Mouse (Mus musculus): ENCODE data around the gene Vmn1r40. TPM values are rescaled to one million over a fixed set of nuclear protein-coding genes. Genes with fewer than 3 reads are reported as not detected.
A peak's percentile ranks its signal among the peaks of the same experiment; 100 is the strongest.

The Vmn1r40 gene
- total and polyA plus RNA-seq, 2 experiments from 2014 or later, result not detected

- Histone ChIP-seq H3K27ac (ENCODE audit: low read depth, low read length) (no peak overlapping the region), H3K27me3 (ENCODE audit: insufficient read depth, low read length) (no peaks in the 10 kb centered on the region), H3K36me3 (ENCODE audit: insufficient read depth) (0 out of 2 replicates have a peak, but pooled peaks cover 4% of the 10 kb centered on the region), H3K4me3 (ENCODE audit: low read depth, low read length) (no peak overlapping the region), H3K9me3 (ENCODE audit: low read length) (no peaks in the 10 kb centered on the region), H3K9ac (no peak overlapping the region), H3K4me2 (ENCODE audit: low read depth) (no peak overlapping the region), H3K4me1 (ENCODE audit: insufficient read depth) (no peaks in the 10 kb centered on the region)
- 20% methylated on average over 10 of the region's 10 CpGs for WGBS
- peak; percentile 75 for ATAC-seq
- DNase-seq, result peak; percentile 86
- peak; percentile 96 for TF ChIP-seq CTCF (IDR thresholded peaks at IDR 0.05; ENCODE audit: low read depth)
These were observed 28.0 kb upstream of the Vmn1r40 start for GRCm38 (mm10) chr6:89679291-89679835.

GRCm38 (mm10) chr6:89680155-89680554, 27.2 kb upstream of the Vmn1r40 start:
- TF ChIP-seq CTCF (IDR thresholded peaks at IDR 0.05; ENCODE audit: low read depth), result peak; percentile 88
- ATAC-seq (peak; percentile 55; the same call in 1 of the 2 replicates), DNase-seq (peak; percentile 78)
- no peaks in the 10 kb centered on the region for H3K36me3 ChIP-seq (ENCODE audit: insufficient read depth)
- no peak overlapping the region for H3K4me3 ChIP-seq (ENCODE audit: low read depth, low read length)
- no peak overlapping the region for H3K27ac ChIP-seq (ENCODE audit: low read depth, low read length)
- H3K9ac ChIP-seq, result no peak overlapping the region
- H3K4me1 ChIP-seq (ENCODE audit: insufficient read depth), result no peaks in the 10 kb centered on the region
- no peaks in the 10 kb centered on the region for H3K9me3 ChIP-seq (ENCODE audit: low read length)
- H3K4me2 ChIP-seq (ENCODE audit: low read depth), result no peak overlapping the region
- no peaks in the 10 kb centered on the region for H3K27me3 ChIP-seq (ENCODE audit: insufficient read depth, low read length)
- 12% methylated on average over 8 of the region's 8 CpGs for WGBS

DNA sequence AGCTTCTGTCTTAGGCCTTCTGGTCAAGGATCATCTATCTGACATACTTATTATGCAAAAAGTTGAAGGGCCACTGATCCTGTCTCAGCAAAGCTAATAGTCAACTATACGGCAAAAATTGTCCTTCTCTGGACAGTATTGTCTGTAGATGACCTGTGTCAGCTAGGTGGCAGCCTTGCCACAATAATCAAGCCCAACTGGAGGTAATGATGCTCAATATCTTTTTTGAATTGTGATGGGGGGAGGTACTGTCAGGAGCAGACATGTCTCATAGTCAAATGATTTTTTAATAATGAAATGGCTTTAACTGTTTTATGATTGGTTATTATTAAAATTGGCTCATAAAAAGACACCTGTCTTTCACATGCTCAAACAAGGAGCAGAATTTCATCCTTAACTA, 23.1 kb upstream of the Vmn1r40 start:
- Histone ChIP-seq H3K27ac (ENCODE audit: low read depth, low read length) (no peak overlapping the region), H3K4me1 (ENCODE audit: insufficient read depth) (no peaks in the 10 kb centered on the region), H3K9me3 (ENCODE audit: low read length) (no peaks in the 10 kb centered on the region), H3K4me3 (ENCODE audit: low read depth, low read length) (no peak overlapping the region), H3K4me2 (ENCODE audit: low read depth) (no peak overlapping the region), H3K27me3 (ENCODE audit: insufficient read depth, low read length) (no peaks in the 10 kb centered on the region), H3K9ac (no peak overlapping the region), H3K36me3 (ENCODE audit: insufficient read depth) (no peaks in the 10 kb centered on the region)
- WGBS, result 45% methylated on average over 1 of the region's 1 CpGs
- peak; percentile 46 for DNase-seq
- ATAC-seq, result peak; percentile 70; the same call in 1 of the 2 replicates
- peak; percentile 67 for TF ChIP-seq CTCF (IDR thresholded peaks at IDR 0.05; ENCODE audit: low read depth)

DNA sequence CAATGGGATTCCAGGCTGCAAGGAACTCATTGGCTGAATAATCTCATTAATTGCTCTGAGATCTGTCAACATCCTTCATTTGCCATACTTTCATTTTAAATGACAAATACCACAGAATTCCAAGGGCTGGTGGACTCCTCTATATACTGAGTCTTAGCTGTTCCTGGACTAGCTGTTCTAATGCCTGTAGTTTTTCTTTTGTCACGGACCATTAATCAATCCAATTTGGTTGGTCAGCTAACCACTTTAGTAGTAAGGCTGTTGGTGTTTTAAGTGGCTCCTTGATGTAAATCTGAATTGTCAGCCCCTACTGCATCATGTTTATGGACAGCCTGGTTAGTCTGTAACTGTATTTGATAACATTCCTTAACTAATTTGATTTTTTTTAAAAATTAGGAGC, 20.2 kb upstream of the Vmn1r40 start:
- Histone ChIP-seq H3K4me2 (ENCODE audit: low read depth) (no peak overlapping the region), H3K9ac (no peak overlapping the region), H3K27ac (ENCODE audit: low read depth, low read length) (no peak overlapping the region), H3K4me3 (ENCODE audit: low read depth, low read length) (no peak overlapping the region), H3K36me3 (ENCODE audit: insufficient read depth) (no peaks in the 10 kb centered on the region), H3K4me1 (ENCODE audit: insufficient read depth) (no peaks in the 10 kb centered on the region), H3K27me3 (ENCODE audit: insufficient read depth, low read length) (no peaks in the 10 kb centered on the region), H3K9me3 (ENCODE audit: low read length) (no peaks in the 10 kb centered on the region)
- ATAC-seq, result no peak
- 84% methylated on average over 1 of the region's 1 CpGs for WGBS
- TF ChIP-seq CTCF (IDR thresholded peaks at IDR 0.05; ENCODE audit: low read depth), result no peak
- no peak for DNase-seq

DNA sequence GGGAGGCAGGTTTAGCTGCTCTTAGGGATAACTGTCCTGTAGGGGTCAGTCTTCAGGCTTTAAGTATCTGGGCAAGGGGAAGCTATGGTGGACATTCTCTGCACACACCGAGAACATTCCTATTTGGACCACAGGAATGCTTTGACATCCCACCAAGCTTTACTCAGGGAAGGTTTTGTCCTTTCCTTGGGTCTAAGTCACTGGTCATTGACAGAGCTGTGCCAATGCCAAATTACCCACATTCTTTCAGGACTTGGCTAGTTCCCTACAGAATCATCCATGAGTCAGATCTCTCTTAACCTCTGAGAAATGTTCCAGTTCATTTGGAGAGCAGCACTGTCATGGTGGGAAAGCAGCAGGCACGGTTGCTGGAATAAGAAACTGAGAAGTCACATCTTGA, 716 bp upstream of the Vmn1r40 start:
- Histone ChIP-seq H3K4me3 (ENCODE audit: low read depth, low read length) (no peak overlapping the region), H3K4me2 (ENCODE audit: low read depth) (no peak overlapping the region), H3K36me3 (ENCODE audit: insufficient read depth) (no peaks in the 10 kb centered on the region), H3K27ac (ENCODE audit: low read depth, low read length) (no peak overlapping the region), H3K9ac (no peak overlapping the region), H3K4me1 (ENCODE audit: insufficient read depth) (no peaks in the 10 kb centered on the region), H3K27me3 (ENCODE audit: insufficient read depth, low read length) (no peaks in the 10 kb centered on the region), H3K9me3 (ENCODE audit: low read length) (no peaks in the 10 kb centered on the region)
- ATAC-seq (no peak), DNase-seq (no peak)
- TF ChIP-seq CTCF (IDR thresholded peaks at IDR 0.05; ENCODE audit: low read depth), result no peak
- WGBS, result 80% methylated on average over 2 of the region's 2 CpGs

GRCm38 (mm10) chr6:89718051-89718450, 10.7 kb downstream of the Vmn1r40 start:
- H3K9me3 ChIP-seq (ENCODE audit: low read length), result 0 out of 2 replicates have a peak, but pooled peaks cover 4% of the 10 kb centered on the region
- no peak overlapping the region for H3K9ac ChIP-seq
- no peak overlapping the region for H3K4me3 ChIP-seq (ENCODE audit: low read depth, low read length)
- ATAC-seq, result no peak
- H3K27ac ChIP-seq (ENCODE audit: low read depth, low read length), result no peak overlapping the region
- H3K27me3 ChIP-seq (ENCODE audit: insufficient read depth, low read length), result no peaks in the 10 kb centered on the region
- no peak overlapping the region for H3K4me2 ChIP-seq (ENCODE audit: low read depth)
- no peak for TF ChIP-seq CTCF (IDR thresholded peaks at IDR 0.05; ENCODE audit: low read depth)
- H3K36me3 ChIP-seq (ENCODE audit: insufficient read depth), result no peaks in the 10 kb centered on the region
- no peak for DNase-seq
- no peaks in the 10 kb centered on the region for H3K4me1 ChIP-seq (ENCODE audit: insufficient read depth)

DNA sequence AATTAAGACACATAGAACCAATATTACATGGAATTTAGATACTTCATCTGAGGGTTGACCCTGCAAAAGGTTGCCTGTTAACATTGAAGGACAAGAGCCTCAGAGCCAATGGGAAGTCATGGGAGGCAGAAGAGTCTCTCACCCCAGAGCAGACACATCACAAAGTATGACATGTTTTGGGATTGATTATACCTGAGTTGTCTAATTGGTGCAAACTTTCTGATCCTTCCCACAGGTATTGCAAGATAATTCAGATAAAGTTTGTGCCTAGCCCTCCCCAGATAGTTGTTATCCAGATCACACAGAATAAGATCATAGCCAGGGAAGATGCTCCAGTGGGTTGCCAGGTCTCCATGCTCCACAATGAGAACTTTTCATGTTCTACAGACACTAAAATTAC, 33.1 kb downstream of the Vmn1r40 start, which contains the start of gene Vmn1r41:
Gene Vmn1r41 (plus strand): TSS at position 301 of the 400 bp plus-strand sequence.
- no peaks in the 10 kb centered on the region for H3K27me3 ChIP-seq (ENCODE audit: insufficient read depth, low read length)
- no peaks in the 10 kb centered on the region for H3K9me3 ChIP-seq (ENCODE audit: low read length)
- no peak within 1 kb of the TSS for H3K4me2 ChIP-seq (ENCODE audit: low read depth)
- no peak within 1 kb of the TSS for H3K4me3 ChIP-seq (ENCODE audit: low read depth, low read length)
- H3K4me1 ChIP-seq (ENCODE audit: insufficient read depth), result no peaks in the 10 kb centered on the region
- H3K27ac ChIP-seq (ENCODE audit: low read depth, low read length), result no peak within 1 kb of the TSS
- H3K36me3 ChIP-seq (ENCODE audit: insufficient read depth), result no peaks in the 10 kb centered on the region
- no peak within 1 kb of the TSS for H3K9ac ChIP-seq
- no peak for DNase-seq
- TF ChIP-seq CTCF (IDR thresholded peaks at IDR 0.05; ENCODE audit: low read depth), result no peak
- no peak for ATAC-seq
